Mouse (Mus musculus) limb, embryonic 14.5 days (tissue): ENCODE data around the gene Midn. TPM values are rescaled to one million over a fixed set of nuclear protein-coding genes. Genes with fewer than 3 reads are reported as not detected.

Experiments used
- ATAC-seq: fragments of 200-750 bp; cut with Nextera tagmentation; 2 replicates; pipeline ENCODE4 v1.8.0; 2017; ENCODE audit warnings: low read depth, moderate number of reproducible peaks, moderate TSS enrichment; ENCODE audit not compliant: low FRiP score
- DNase-seq: peaks from one replicate; pipeline ENCODE4 v3.0.0-alpha.2; 2015; ENCODE audit warnings: low spot score
- H3K27ac ChIP-seq: fragments of 300-500 bp; sonication (generic); replicated peaks from 2 replicates; pipeline ENCODE4 v1.5.1; 2014; ENCODE audit warnings: low read depth, mild to moderate bottlenecking, low read length, moderate library complexity, mixed read lengths
- H3K27me3 ChIP-seq: fragments of 300-500 bp; sonication (generic); 2 replicates; pipeline ENCODE4 v1.6.1; 2014; ENCODE audit warnings: low read length, mixed read lengths; ENCODE audit not compliant: control insufficient read depth, insufficient read depth
- H3K36me3 ChIP-seq: fragments of 300-500 bp; sonication (generic); 2 replicates; pipeline ENCODE4 v1.6.1; 2014; ENCODE audit warnings: mild to moderate bottlenecking, low read length, moderate library complexity, mixed read lengths; ENCODE audit not compliant: control insufficient read depth, insufficient read depth
- H3K4me1 ChIP-seq: fragments of 300-500 bp; sonication (generic); 2 replicates; pipeline ENCODE4 v1.6.1; 2014; ENCODE audit warnings: antibody characterized with exemption, low read length, mixed read lengths; ENCODE audit not compliant: control insufficient read depth, insufficient read depth
- H3K4me2 ChIP-seq: fragments of 300-500 bp; sonication (generic); replicated peaks from 2 replicates; pipeline ENCODE4 v1.6.1; 2014; ENCODE audit warnings: low read depth, mild to moderate bottlenecking, low read length, moderate library complexity; ENCODE audit not compliant: severe bottlenecking
- H3K4me3 ChIP-seq: fragments of 300-500 bp; sonication (generic); replicated peaks from 2 replicates; pipeline ENCODE4 v1.5.1; 2014; ENCODE audit warnings: low read length
- H3K9ac ChIP-seq: fragments of 300-500 bp; sonication (generic); 2 replicates; pipeline ENCODE4 v1.6.1; 2014; ENCODE audit warnings: mild to moderate bottlenecking, low read depth, low read length, moderate library complexity; ENCODE audit not compliant: severe bottlenecking
- H3K9me3 ChIP-seq: fragments of 300-500 bp; sonication (generic); 2 replicates; pipeline ENCODE4 v1.6.1; 2016; ENCODE audit warnings: low read length; ENCODE audit not compliant: control insufficient read depth
- POLR2A ChIP-seq: fragments of 200-500 bp; IDR thresholded peaks from 2 replicates; pipeline ENCODE4 v1.8.0; 2012; ENCODE audit warnings: inconsistent platforms, mild to moderate bottlenecking, moderate library complexity, borderline replicate concordance; ENCODE audit not compliant: insufficient read depth, insufficient read length; ENCODE audit errors: extremely low read depth
- WGBS: fragments of 180-500 bp; shearing (Covaris S2); extraction: QIAGEN DNeasy Blood & Tissue Kit; methylation state at CpG from one replicate; pipeline ENCODE4 v1.1.7; 2014; 5-methylcytosine and 5-hydroxymethylcytosine counted together
- polyA plus RNA-seq, 2 experiments: library from polyadenylated mRNA; depleted of rRNA in 1 of 2; stranded (reverse) in 1 of 2; unstranded in 1 of 2; fragments of >200 nt; fragmentation: Nextera tagmentation in 1 of 2; extraction: Ambion mirVana in 1 of 2; gene quantifications; 2 replicates each; pipeline versions ENCODE4 v1.2.1 to v1.2.3; 2012 to 2014

Midn gene
- polyA plus RNA-seq, 2 experiments: 33.4 to 108 TPM

GRCm38 (mm10) chr10:80129846-80130245 is 18.2 kb upstream of the Midn start:
- WGBS: 91% methylated on average over 9 of the region's 9 CpGs

GRCm38 (mm10) chr10:80130403-80131031 is 17.6 kb upstream of the Midn start:
- Histone ChIP-seq H3K4me1 (peaks cover 10% of the 10 kb centered on the region; the same call in 1 of the 2 replicates), H3K4me2 (no peak overlapping the region), H3K27me3 (no peaks in the 10 kb centered on the region), H3K4me3 (no peak overlapping the region), H3K36me3 (peaks cover 96% of the 10 kb centered on the region), H3K27ac (no peak overlapping the region), H3K9ac (no peak overlapping the region), H3K9me3 (no peaks in the 10 kb centered on the region)
- no peak for ATAC-seq
- no peak for TF ChIP-seq POLR2A
- no peak for DNase-seq
- WGBS: 80% methylated on average over 18 of the region's 18 CpGs

More at GRCm38 (mm10) chr10:80129846-80130245, 18.2 kb upstream of the Midn start:
- Histone ChIP-seq H3K27me3 (no peaks in the 10 kb centered on the region), H3K4me1 (peaks cover 10% of the 10 kb centered on the region; the same call in 1 of the 2 replicates), H3K4me3 (no peak overlapping the region), H3K36me3 (peaks cover 98% of the 10 kb centered on the region), H3K4me2 (no peak overlapping the region), H3K27ac (no peak overlapping the region), H3K9ac (no peak overlapping the region), H3K9me3 (no peaks in the 10 kb centered on the region)
- no peak for ATAC-seq
- TF ChIP-seq POLR2A: no peak
- DNase-seq: no peak

GRCm38 (mm10) chr10:80131316-80131951 is 16.6 kb upstream of the Midn start:
- peak overlapping the region; percentile 20 for H3K4me3 ChIP-seq
- no peak for DNase-seq
- peak; percentile 31; the same call in 1 of the 2 replicates for ATAC-seq
- H3K27me3 ChIP-seq: peaks cover 9% of the 10 kb centered on the region
- no peaks in the 10 kb centered on the region for H3K9me3 ChIP-seq
- TF ChIP-seq POLR2A: no peak
- H3K4me2 ChIP-seq: peak overlapping the region; percentile 37
- peaks cover 10% of the 10 kb centered on the region; the same call in 1 of the 2 replicates for H3K4me1 ChIP-seq
- 15% methylated on average over 45 of the region's 55 CpGs for WGBS
- H3K36me3 ChIP-seq: peaks cover 95% of the 10 kb centered on the region
- peak overlapping the region; percentile 26; the same call in 1 of the 2 replicates for H3K9ac ChIP-seq
- no peak overlapping the region for H3K27ac ChIP-seq

GRCm38 (mm10) chr10:80131952-80132350 is 16.1 kb upstream of the Midn start:
- H3K27ac ChIP-seq: no peak overlapping the region
- H3K4me1 ChIP-seq: peaks cover 15% of the 10 kb centered on the region
- DNase-seq (no peak), ATAC-seq (no peak)
- H3K27me3 ChIP-seq: peaks cover 14% of the 10 kb centered on the region
- no peak for TF ChIP-seq POLR2A
- WGBS: 40% methylated on average over 27 of the region's 27 CpGs
- H3K9ac ChIP-seq: peak overlapping the region; percentile 26; the same call in 1 of the 2 replicates
- no peaks in the 10 kb centered on the region for H3K9me3 ChIP-seq
- H3K36me3 ChIP-seq: peaks cover 90% of the 10 kb centered on the region
- peak overlapping the region; percentile 20 for H3K4me3 ChIP-seq
- peak overlapping the region; percentile 37 for H3K4me2 ChIP-seq

DNA sequence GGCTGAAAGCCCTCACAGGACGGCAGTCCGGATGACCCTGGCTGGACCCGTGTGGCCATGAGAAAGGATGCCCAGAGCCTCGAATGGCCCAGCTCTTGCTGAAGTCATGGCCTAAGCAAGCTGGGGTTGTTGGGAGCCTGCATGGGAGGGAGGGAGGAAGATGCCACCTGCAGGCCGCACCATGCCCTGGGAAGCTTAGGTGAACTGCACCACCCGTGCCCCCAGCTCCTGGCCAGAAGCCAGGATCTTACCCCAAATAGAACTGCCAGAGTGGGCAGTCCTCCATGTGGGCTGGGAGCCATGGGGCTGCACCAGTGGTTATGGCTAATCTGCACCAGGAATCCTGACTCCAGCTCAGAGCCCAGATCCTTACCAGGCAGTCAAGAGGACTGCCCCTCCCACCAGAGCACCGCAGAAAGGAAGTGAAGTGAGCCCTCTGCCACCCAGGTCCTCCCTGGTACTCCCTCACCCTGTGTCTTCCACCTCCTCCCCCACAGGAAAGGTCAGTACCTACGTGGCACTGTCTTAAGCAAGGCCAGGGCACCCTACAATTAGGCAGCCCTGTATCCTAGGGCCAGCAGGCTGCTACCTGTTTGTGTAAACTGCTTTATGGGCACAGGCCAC is 14.7 kb upstream of the Midn start:
- WGBS: 73% methylated on average over 8 of the region's 8 CpGs
- no peak overlapping the region for H3K27ac ChIP-seq
- no peak overlapping the region for H3K4me2 ChIP-seq
- H3K27me3 ChIP-seq: peaks cover 16% of the 10 kb centered on the region
- TF ChIP-seq POLR2A: no peak
- peaks cover 28% of the 10 kb centered on the region for H3K4me1 ChIP-seq
- H3K4me3 ChIP-seq: no peak overlapping the region
- no peak overlapping the region for H3K9ac ChIP-seq
- H3K36me3 ChIP-seq: peaks cover 76% of the 10 kb centered on the region
- ATAC-seq (no peak), DNase-seq (no peak)
- no peaks in the 10 kb centered on the region for H3K9me3 ChIP-seq
